Comparison of ENCODE assay signal across 9 mouse cellular contexts in genomic region chr9:123796174-123796573, GRCm38 (mm10). TPM values are rescaled to one million over a fixed set of nuclear protein-coding genes. Genes with fewer than 3 reads are reported as not detected.
DNase-seq lines count a peak whose midpoint lies in the region; ATAC-seq and TF ChIP-seq lines count a peak whose summit lies in the region.
"Had no signal": no experiment of that assay in that cellular context is flagged by ENCODE, and none has a peak within 500 bp of the region (broad histone marks: within the 10 kb centered on the region; RNA-seq: fewer than 3 reads in every experiment).

No protein-coding gene starts in this region.

- TF ChIP-seq CTCF in kidney, adult 2 months (conservative IDR thresholded peaks at IDR 0.05; ENCODE audit: insufficient read depth, insufficient read length, low read depth, low read length): peak; percentile 48

- 48% methylated on average over 3 of the region's 3 CpGs for WGBS in kidney, adult 2 months
- WGBS in limb, embryonic 11.5 days: 62% methylated on average over 3 of the region's 3 CpGs

- H3K9ac ChIP-seq in limb, embryonic 11.5 days (ENCODE audit: low read length): no peak overlapping the region

- no peaks in the 10 kb centered on the region for H3K9me3 ChIP-seq in limb, embryonic 11.5 days (ENCODE audit: control insufficient read depth, low read length)
- H3K9me3 ChIP-seq: megakaryocyte, embryonic 14.5 days had no signal

- no peak for TF ChIP-seq POLR2A in kidney, adult 2 months (IDR thresholded peaks at IDR 0.05; ENCODE audit: low read depth, low read length)

- H3K4me1 ChIP-seq in kidney, adult 2 months (ENCODE audit: control insufficient read depth, insufficient read depth, low read length): no peaks in the 10 kb centered on the region
- no peaks in the 10 kb centered on the region for H3K4me1 ChIP-seq in limb, embryonic 11.5 days (ENCODE audit: control insufficient read depth, insufficient read depth, low read length)

- H3K4me3 ChIP-seq in kidney, adult 2 months (ENCODE audit: insufficient read depth, low read depth, low read length): no peak overlapping the region
- H3K4me3 ChIP-seq in limb, embryonic 11.5 days (ENCODE audit: low read depth, low read length): no peak overlapping the region
- H3K4me3 ChIP-seq: megakaryocyte, embryonic 14.5 days had no signal

- DNase-seq in ovary, postnatal 14 days (ENCODE audit: low spot score): peak; percentile 34
- DNase-seq in ovary, adult 18-20 months (ENCODE audit: low spot score): no peak
- DNase-seq in adrenal gland, postnatal 10 days: peak; percentile 57
- DNase-seq in kidney, adult 2 months: peak; percentile 55
- DNase-seq in limb, embryonic 11.5 days (ENCODE audit: low spot score): peak; percentile 43
- peak; percentile 23 for DNase-seq in neural tube, embryonic 10.5 days (ENCODE audit: extremely low spot score, low spot score)
- DNase-seq in thymus, postnatal 25 days: peak; percentile 77

- H3K4me2 ChIP-seq in limb, embryonic 11.5 days (ENCODE audit: low read depth, severe bottlenecking): no peak overlapping the region

- no peaks in the 10 kb centered on the region for H3K27me3 ChIP-seq in kidney, adult 2 months (replicated peaks; ENCODE audit: control insufficient read depth, insufficient read depth, low read length)
- H3K27me3 ChIP-seq in limb, embryonic 11.5 days (ENCODE audit: control insufficient read depth, insufficient read depth, low read length): no peaks in the 10 kb centered on the region
- H3K27me3 ChIP-seq: megakaryocyte, embryonic 14.5 days had no signal

- peak; percentile 56; the same call in 1 of the 2 replicates for ATAC-seq in erythroid progenitor cell, adult 5-6 weeks (replicated peaks; ENCODE audit: low FRiP score, poor library complexity, severe bottlenecking)
- no peak for ATAC-seq in limb, embryonic 11.5 days (ENCODE audit: insufficient number of reproducible peaks, low FRiP score, low TSS enrichment, low read depth)

- peaks cover 9% of the 10 kb centered on the region for H3K36me3 ChIP-seq in kidney, adult 2 months (ENCODE audit: control insufficient read depth, insufficient read depth, low read length)
- peaks cover 6% of the 10 kb centered on the region for H3K36me3 ChIP-seq in limb, embryonic 11.5 days (ENCODE audit: control insufficient read depth, insufficient read depth, low read length)

- no peak overlapping the region for H3K27ac ChIP-seq in kidney, adult 2 months (ENCODE audit: insufficient read depth, low read depth, low read length)
- no peak overlapping the region for H3K27ac ChIP-seq in limb, embryonic 11.5 days (replicated peaks; ENCODE audit: low read depth, low read length)

RNA-seq across cellular contexts. Expression of gene Cxcr6, which starts 10.1 kb away (rescaled TPM):
- total RNA-seq in adrenal gland, postnatal 10 days (2021): under 1 TPM; 0.30 to 0.54 TPM
- total RNA-seq in erythroid progenitor cell, adult 5-6 weeks (2015; ENCODE audit: low replicate concordance): 3.6 and 5.9 TPM in 2 replicates
- total RNA-seq in erythroid progenitor cell, adult 5-6 weeks (2017; ENCODE audit: low replicate concordance): 0.64 TPM in 1 of 2 replicates, not detected in the other
- 0.56 and 1.4 TPM in 2 replicates for polyA plus RNA-seq in kidney, adult 2 months (2012; rRNA removed)
- polyA plus RNA-seq in limb, embryonic 11.5 days (2014; fragmentation: Nextera tagmentation; extraction: Ambion mirVana): 0.23 and 0.33 TPM in 2 replicates

RNA-seq across cellular contexts. Expression of gene Fyco1, which starts 55.5 kb away (rescaled TPM):
- 10 to 100 TPM; 42.6 to 60.7 TPM for total RNA-seq in adrenal gland, postnatal 10 days (2021)
- 21.3 and 21.4 TPM in 2 replicates for total RNA-seq in erythroid progenitor cell, adult 5-6 weeks (2015; ENCODE audit: low replicate concordance)
- total RNA-seq in erythroid progenitor cell, adult 5-6 weeks (2017; ENCODE audit: low replicate concordance): 12.6 and 16.3 TPM in 2 replicates
- polyA plus RNA-seq in kidney, adult 2 months (2012; rRNA removed): 7.1 and 9.9 TPM in 2 replicates
- 7.3 and 12.1 TPM in 2 replicates for polyA plus RNA-seq in limb, embryonic 11.5 days (2014; fragmentation: Nextera tagmentation; extraction: Ambion mirVana)
